Mouse (Mus musculus) spleen, adult 2 months (tissue): Measurements from ENCODE around the gene Clca1.
"Not testable (repeated sequence)": the region's sequence is repeated elsewhere in the genome, so short reads cannot be mapped to it uniquely, and the experiment has no call there.

ENCODE experiments used
- CTCF ChIP-seq: fragments of 200-500 bp; IDR thresholded peaks from 2 replicates; pipeline ENCODE4 v1.5.1; 2011; ENCODE audit warnings: mild to moderate bottlenecking, inconsistent platforms; ENCODE audit not compliant: insufficient read depth, insufficient read length, insufficient replicate concordance; ENCODE audit errors: extremely low read depth
- POLR2A ChIP-seq: fragments of 200-500 bp; IDR thresholded peaks from 2 replicates; pipeline ENCODE4 v1.6.1; 2011; ENCODE audit warnings: low read depth, low read length, inconsistent platforms

GRCm38 (mm10) chr3:145055138-145055537 lies 22.6 kb upstream of the Clca1 start:
- TF ChIP-seq POLR2A, CTCF: not testable (repeated sequence)
